Mouse (Mus musculus): Measurements from ENCODE around the gene Ttc23. TPM values are rescaled to one million over a fixed set of nuclear protein-coding genes. Genes with fewer than 3 reads are reported as not detected.

The Ttc23 gene
- polyA plus RNA-seq, 1 experiment from 2014 or later: 7.8 TPM

DNA sequence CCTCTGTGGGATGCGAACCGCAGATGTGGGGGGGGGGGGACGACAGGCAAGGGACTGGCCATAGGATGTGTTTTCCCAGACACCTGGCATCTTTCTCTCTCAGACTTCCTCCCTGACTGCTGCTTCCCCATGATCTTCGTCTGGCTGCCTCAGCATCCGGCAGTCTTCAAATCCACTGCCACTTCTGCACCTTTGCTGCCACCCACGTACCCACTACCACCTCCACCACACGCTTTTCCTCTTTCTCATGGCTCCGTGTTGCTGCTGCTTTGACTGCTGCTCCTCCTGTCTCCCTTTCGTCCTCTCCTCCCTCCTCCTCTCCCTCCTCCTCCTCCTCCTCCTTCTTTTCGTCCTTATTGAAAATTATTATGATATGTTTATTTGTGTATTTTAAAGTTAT, 69.7 kb downstream of the Ttc23 start:
- Histone ChIP-seq H3K36me3 (replicated peaks; ENCODE audit: control insufficient read depth, insufficient read depth) (0 out of 2 replicates have a peak, but pooled peaks cover 7% of the 10 kb centered on the region), H3K27ac (no peak overlapping the region), H3K4me2 (replicated peaks) (no peak overlapping the region), H3K9me3 (ENCODE audit: control insufficient read depth, low read length) (peaks cover 10% of the 10 kb centered on the region; the same call in 1 of the 2 replicates), H3K27me3 (ENCODE audit: control insufficient read depth, insufficient read depth, low read length) (no peaks in the 10 kb centered on the region), H3K4me1 (replicated peaks; ENCODE audit: control insufficient read depth, insufficient read depth, low read length) (peaks cover 9% of the 10 kb centered on the region), H3K9ac (no peak overlapping the region), H3K4me3 (replicated peaks; ENCODE audit: low read length) (no peak overlapping the region)
- no peak for ATAC-seq (ENCODE audit: low FRiP score)
- no peak for DNase-seq (ENCODE audit: low spot score)
- 91% methylated on average over 8 of the region's 10 CpGs for WGBS

DNA sequence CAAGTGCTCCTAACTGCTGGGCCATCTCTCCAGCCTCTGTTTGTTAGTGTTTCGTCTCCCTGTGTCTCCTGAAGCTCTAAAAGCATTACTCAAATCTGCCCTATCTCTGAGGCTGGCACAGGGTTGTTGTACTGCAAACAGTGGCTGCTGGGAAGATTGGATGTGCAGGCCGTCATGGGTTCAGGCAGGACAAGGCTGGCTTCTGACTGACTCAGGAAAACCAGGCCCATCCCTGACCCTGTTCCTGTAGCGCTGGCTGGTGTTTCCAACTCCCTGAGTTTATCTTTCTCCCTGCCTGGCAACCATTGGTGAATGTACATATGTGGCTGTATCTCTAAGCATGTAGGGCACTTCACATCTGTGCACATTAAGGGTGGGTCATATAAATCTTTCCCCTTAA, 70.3 kb downstream of the Ttc23 start:
- no peak for ATAC-seq (ENCODE audit: low FRiP score)
- no peak for DNase-seq (ENCODE audit: low spot score)
- H3K4me1 ChIP-seq (replicated peaks; ENCODE audit: control insufficient read depth, insufficient read depth, low read length): peaks cover 9% of the 10 kb centered on the region
- no peak overlapping the region for H3K4me3 ChIP-seq (replicated peaks; ENCODE audit: low read length)
- H3K4me2 ChIP-seq (replicated peaks): no peak overlapping the region
- WGBS: 95% methylated on average over 3 of the region's 3 CpGs
- H3K9me3 ChIP-seq (ENCODE audit: control insufficient read depth, low read length): peaks cover 8% of the 10 kb centered on the region; the same call in 1 of the 2 replicates
- H3K27me3 ChIP-seq (ENCODE audit: control insufficient read depth, insufficient read depth, low read length): no peaks in the 10 kb centered on the region
- no peak overlapping the region for H3K9ac ChIP-seq
- no peak overlapping the region for H3K27ac ChIP-seq
- H3K36me3 ChIP-seq (replicated peaks; ENCODE audit: control insufficient read depth, insufficient read depth): 0 out of 2 replicates have a peak, but pooled peaks cover 6% of the 10 kb centered on the region

GRCm38 (mm10) chr7:67718804-67719203, 71.6 kb downstream of the Ttc23 start:
- H3K36me3 ChIP-seq (replicated peaks; ENCODE audit: control insufficient read depth, insufficient read depth): no peaks in the 10 kb centered on the region
- 52% methylated on average over 8 of the region's 8 CpGs for WGBS
- no peak overlapping the region for H3K9ac ChIP-seq
- DNase-seq (ENCODE audit: low spot score) (peak; percentile 28), ATAC-seq (ENCODE audit: low FRiP score) (no peak)
- no peaks in the 10 kb centered on the region for H3K9me3 ChIP-seq (ENCODE audit: control insufficient read depth, low read length)
- no peak overlapping the region for H3K4me2 ChIP-seq (replicated peaks)
- H3K4me3 ChIP-seq (replicated peaks; ENCODE audit: low read length): no peak overlapping the region
- H3K27me3 ChIP-seq (ENCODE audit: control insufficient read depth, insufficient read depth, low read length): no peaks in the 10 kb centered on the region
- peaks cover 8% of the 10 kb centered on the region for H3K4me1 ChIP-seq (replicated peaks; ENCODE audit: control insufficient read depth, insufficient read depth, low read length)
- H3K27ac ChIP-seq: no peak overlapping the region

DNA sequence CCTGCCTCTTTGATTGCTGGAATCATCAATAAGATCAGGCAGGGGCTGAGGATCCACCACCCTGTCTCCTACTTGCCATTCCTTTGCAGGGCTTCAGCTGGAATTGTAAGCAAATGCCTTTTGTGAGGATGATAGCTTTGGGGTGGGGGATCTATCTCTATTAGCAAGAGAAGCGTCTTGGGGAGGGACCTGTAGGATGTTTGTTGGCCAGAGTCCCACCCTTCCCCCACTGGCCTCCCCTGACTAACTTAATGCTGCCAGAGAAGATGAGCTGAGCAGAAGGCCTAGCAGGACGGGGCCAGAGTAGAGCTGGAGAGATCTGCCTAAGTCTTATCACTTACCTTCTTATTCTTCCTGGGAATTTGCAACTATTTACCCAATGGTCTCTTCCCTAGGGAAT, 75.0 kb downstream of the Ttc23 start:
- no peaks in the 10 kb centered on the region for H3K4me1 ChIP-seq (replicated peaks; ENCODE audit: control insufficient read depth, insufficient read depth, low read length)
- H3K27ac ChIP-seq: no peak overlapping the region
- ATAC-seq (ENCODE audit: low FRiP score) (no peak), DNase-seq (ENCODE audit: low spot score) (no peak)
- no peaks in the 10 kb centered on the region for H3K27me3 ChIP-seq (ENCODE audit: control insufficient read depth, insufficient read depth, low read length)
- H3K4me2 ChIP-seq (replicated peaks): no peak overlapping the region
- H3K36me3 ChIP-seq (replicated peaks; ENCODE audit: control insufficient read depth, insufficient read depth): no peaks in the 10 kb centered on the region
- WGBS: 32% methylated on average over 2 of the region's 2 CpGs
- no peak overlapping the region for H3K9ac ChIP-seq
- no peaks in the 10 kb centered on the region for H3K9me3 ChIP-seq (ENCODE audit: control insufficient read depth, low read length)
- no peak overlapping the region for H3K4me3 ChIP-seq (replicated peaks; ENCODE audit: low read length)

DNA sequence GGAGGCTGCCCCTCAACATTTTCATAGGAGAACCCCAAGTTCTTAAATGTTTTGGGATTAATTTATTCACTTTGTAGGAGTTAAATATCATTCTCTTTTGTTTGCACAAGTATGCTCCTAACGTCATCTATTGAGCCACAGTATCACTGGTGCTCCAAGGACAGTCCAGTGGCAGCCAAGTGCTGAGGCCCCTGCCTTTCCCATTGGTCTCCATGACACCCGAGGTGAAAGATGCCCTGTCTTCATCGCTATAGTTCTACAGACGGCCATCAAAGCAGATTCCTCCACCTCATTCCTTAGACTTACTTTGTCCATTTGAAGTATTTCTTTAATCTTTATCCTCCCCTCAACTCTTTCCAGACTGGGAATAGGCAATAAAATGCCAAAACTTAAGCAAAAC, 77.3 kb downstream of the Ttc23 start:
- Histone ChIP-seq H3K9me3 (ENCODE audit: control insufficient read depth, low read length) (no peaks in the 10 kb centered on the region), H3K36me3 (replicated peaks; ENCODE audit: control insufficient read depth, insufficient read depth) (no peaks in the 10 kb centered on the region), H3K27me3 (ENCODE audit: control insufficient read depth, insufficient read depth, low read length) (no peaks in the 10 kb centered on the region), H3K9ac (no peak overlapping the region), H3K4me2 (replicated peaks) (no peak overlapping the region), H3K27ac (no peak overlapping the region), H3K4me3 (replicated peaks; ENCODE audit: low read length) (no peak overlapping the region), H3K4me1 (replicated peaks; ENCODE audit: control insufficient read depth, insufficient read depth, low read length) (no peaks in the 10 kb centered on the region)
- no peak for DNase-seq (ENCODE audit: low spot score)
- ATAC-seq (ENCODE audit: low FRiP score): no peak
- WGBS: 66% methylated on average over 4 of the region's 4 CpGs

GRCm38 (mm10) chr7:67725016-67725415, 77.8 kb downstream of the Ttc23 start:
- 69% methylated on average over 9 of the region's 9 CpGs for WGBS

GRCm38 (mm10) chr7:67728203-67728602, 81.0 kb downstream of the Ttc23 start:
- no peaks in the 10 kb centered on the region for H3K4me1 ChIP-seq (replicated peaks; ENCODE audit: control insufficient read depth, insufficient read depth, low read length)
- WGBS: 94% methylated on average over 4 of the region's 4 CpGs
- no peaks in the 10 kb centered on the region for H3K36me3 ChIP-seq (replicated peaks; ENCODE audit: control insufficient read depth, insufficient read depth)
- H3K4me3 ChIP-seq (replicated peaks; ENCODE audit: low read length): no peak overlapping the region
- H3K4me2 ChIP-seq (replicated peaks): no peak overlapping the region
- no peak overlapping the region for H3K9ac ChIP-seq
- H3K27me3 ChIP-seq (ENCODE audit: control insufficient read depth, insufficient read depth, low read length): no peaks in the 10 kb centered on the region
- DNase-seq (ENCODE audit: low spot score): no peak
- ATAC-seq (ENCODE audit: low FRiP score): no peak
- H3K27ac ChIP-seq: no peak overlapping the region
- no peaks in the 10 kb centered on the region for H3K9me3 ChIP-seq (ENCODE audit: control insufficient read depth, low read length)

More at GRCm38 (mm10) chr7:67725016-67725415, 77.8 kb downstream of the Ttc23 start:
- Histone ChIP-seq H3K4me1 (replicated peaks; ENCODE audit: control insufficient read depth, insufficient read depth, low read length) (no peaks in the 10 kb centered on the region), H3K27ac (no peak overlapping the region), H3K4me2 (replicated peaks) (no peak overlapping the region), H3K27me3 (ENCODE audit: control insufficient read depth, insufficient read depth, low read length) (no peaks in the 10 kb centered on the region), H3K4me3 (replicated peaks; ENCODE audit: low read length) (no peak overlapping the region), H3K9me3 (ENCODE audit: control insufficient read depth, low read length) (no peaks in the 10 kb centered on the region), H3K9ac (no peak overlapping the region), H3K36me3 (replicated peaks; ENCODE audit: control insufficient read depth, insufficient read depth) (no peaks in the 10 kb centered on the region)
- ATAC-seq (ENCODE audit: low FRiP score): no peak
- DNase-seq (ENCODE audit: low spot score): no peak

- 96% methylated on average over 4 of the region's 4 CpGs for WGBS
- no peak for ATAC-seq (ENCODE audit: low FRiP score)
Observed at GRCm38 (mm10) chr7:67728809-67729208, 81.6 kb downstream of the Ttc23 start.

DNA sequence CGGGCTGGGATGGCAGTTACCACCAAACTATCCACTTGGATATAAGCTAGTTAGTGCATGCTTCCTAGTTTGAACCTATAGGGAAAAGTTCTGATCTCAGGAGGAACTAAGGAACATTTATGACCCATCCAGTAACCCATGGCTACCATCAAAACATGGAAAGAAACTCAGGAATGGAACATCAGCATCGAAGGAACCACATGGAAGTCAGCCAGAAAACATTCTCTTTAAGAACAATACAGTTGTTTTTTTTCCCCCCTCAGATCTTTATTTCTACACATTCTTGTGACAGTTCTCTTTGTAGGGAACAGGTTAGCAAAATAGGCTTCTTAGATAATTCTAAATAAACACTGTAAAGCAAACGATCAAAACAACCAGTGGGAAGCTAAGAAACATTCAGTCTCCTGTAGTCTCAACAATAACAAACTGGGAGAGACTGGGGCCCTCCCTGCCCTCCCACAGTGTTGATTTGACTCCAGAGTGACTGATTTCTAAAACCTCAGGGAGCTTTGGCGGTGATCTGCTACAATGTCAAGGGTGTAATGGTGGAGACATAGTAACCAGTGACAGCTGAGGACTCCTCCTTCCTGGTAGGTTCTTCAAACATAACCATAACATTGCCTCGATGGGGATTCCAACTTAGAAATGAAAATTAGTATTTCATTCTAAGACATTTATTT, 83.4 kb downstream of the Ttc23 start:
- H3K9ac ChIP-seq: no peak overlapping the region
- no peaks in the 10 kb centered on the region for H3K9me3 ChIP-seq (ENCODE audit: control insufficient read depth, low read length)
- WGBS: 63% methylated on average over 5 of the region's 5 CpGs
- H3K4me1 ChIP-seq (replicated peaks; ENCODE audit: control insufficient read depth, insufficient read depth, low read length): no peaks in the 10 kb centered on the region
- no peak overlapping the region for H3K4me3 ChIP-seq (replicated peaks; ENCODE audit: low read length)
- no peak overlapping the region for H3K4me2 ChIP-seq (replicated peaks)
- peak; percentile 34 for DNase-seq (ENCODE audit: low spot score)
- no peak overlapping the region for H3K27ac ChIP-seq
- ATAC-seq (ENCODE audit: low FRiP score): no peak
- no peaks in the 10 kb centered on the region for H3K36me3 ChIP-seq (replicated peaks; ENCODE audit: control insufficient read depth, insufficient read depth)
- no peaks in the 10 kb centered on the region for H3K27me3 ChIP-seq (ENCODE audit: control insufficient read depth, insufficient read depth, low read length)

More at GRCm38 (mm10) chr7:67728809-67729208, 81.6 kb downstream of the Ttc23 start:
- no peaks in the 10 kb centered on the region for H3K36me3 ChIP-seq (replicated peaks; ENCODE audit: control insufficient read depth, insufficient read depth)
- no peak overlapping the region for H3K4me2 ChIP-seq (replicated peaks)
- DNase-seq (ENCODE audit: low spot score): no peak
- no peak overlapping the region for H3K9ac ChIP-seq
- H3K27ac ChIP-seq: no peak overlapping the region
- no peaks in the 10 kb centered on the region for H3K9me3 ChIP-seq (ENCODE audit: control insufficient read depth, low read length)
- no peaks in the 10 kb centered on the region for H3K4me1 ChIP-seq (replicated peaks; ENCODE audit: control insufficient read depth, insufficient read depth, low read length)
- no peak overlapping the region for H3K4me3 ChIP-seq (replicated peaks; ENCODE audit: low read length)
- no peaks in the 10 kb centered on the region for H3K27me3 ChIP-seq (ENCODE audit: control insufficient read depth, insufficient read depth, low read length)

DNA sequence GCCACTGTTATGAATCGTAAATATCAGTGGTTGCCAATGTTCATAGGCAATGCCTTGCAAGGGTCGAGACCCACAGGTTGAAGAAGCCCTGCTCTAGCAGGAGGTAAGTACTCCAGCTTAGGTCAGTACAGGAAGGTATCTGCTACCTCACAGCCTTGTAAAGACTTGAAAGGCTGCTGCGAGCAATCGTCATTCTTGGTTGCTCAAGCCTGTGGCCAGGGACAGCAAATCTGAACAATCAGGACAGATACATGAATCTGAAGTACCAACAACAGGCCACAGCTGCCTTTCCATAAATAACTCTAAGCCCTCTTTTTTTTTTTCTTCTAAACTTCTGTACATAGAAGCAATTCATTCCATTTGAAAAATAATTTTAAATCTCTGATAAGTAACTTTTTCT, 85.1 kb downstream of the Ttc23 start:
- no peak for DNase-seq (ENCODE audit: low spot score)
- WGBS: 69% methylated on average over 4 of the region's 4 CpGs
- no peak overlapping the region for H3K27ac ChIP-seq
- H3K27me3 ChIP-seq (ENCODE audit: control insufficient read depth, insufficient read depth, low read length): no peaks in the 10 kb centered on the region
- H3K4me1 ChIP-seq (replicated peaks; ENCODE audit: control insufficient read depth, insufficient read depth, low read length): 0 out of 2 replicates have a peak, but pooled peaks cover 4% of the 10 kb centered on the region
- H3K9ac ChIP-seq: no peak overlapping the region
- H3K4me2 ChIP-seq (replicated peaks): no peak overlapping the region
- no peak for ATAC-seq (ENCODE audit: low FRiP score)
- no peak overlapping the region for H3K4me3 ChIP-seq (replicated peaks; ENCODE audit: low read length)
- no peaks in the 10 kb centered on the region for H3K9me3 ChIP-seq (ENCODE audit: control insufficient read depth, low read length)
- H3K36me3 ChIP-seq (replicated peaks; ENCODE audit: control insufficient read depth, insufficient read depth): no peaks in the 10 kb centered on the region

All from hindbrain, embryonic 14.5 days (tissue).